In genomic region chr7:130936472-130936951, GRCm38 (mm10) we compare ENCODE assay signal across 8 mouse cellular contexts. TPM values are rescaled to one million over a fixed set of nuclear protein-coding genes. Genes with fewer than 3 reads are reported as not detected.
DNase-seq lines count a peak whose midpoint lies in the region; ATAC-seq and TF ChIP-seq lines count a peak whose summit lies in the region.

No protein-coding gene starts in this region.

- peak overlapping the region; percentile 36 for H3K9ac ChIP-seq in hindbrain, embryonic 14.5 days
- H3K9ac ChIP-seq in liver, embryonic 13.5 days: no peak overlapping the region

- DNase-seq in 3134 (ENCODE audit: extremely low read depth, insufficient read length, low spot score) (peak; percentile 80), ZHBTc4 (ENCODE audit: low read depth, low spot score) (peak; percentile 56)
- DNase-seq in gastrocnemius, adult 18-20 months (ENCODE audit: low spot score): peak; percentile 58
- DNase-seq in hindbrain, embryonic 14.5 days (ENCODE audit: low spot score): no peak
- no peak for DNase-seq in liver, embryonic 13.5 days
- DNase-seq in cerebellum, adult 9-10 months: no peak
- DNase-seq in left cerebral cortex, postnatal 14 days (ENCODE audit: low spot score in 2 of 2): no peak

- H3K4me1 ChIP-seq in hindbrain, embryonic 14.5 days (replicated peaks; ENCODE audit: control insufficient read depth, insufficient read depth, low read length): peaks cover 13% of the 10 kb centered on the region; the same call in 1 of the 2 replicates
- peaks cover 6% of the 10 kb centered on the region; the same call in 1 of the 2 replicates for H3K4me1 ChIP-seq in liver, embryonic 13.5 days (replicated peaks)
- H3K4me1 ChIP-seq in olfactory bulb, adult 2 months (ENCODE audit: control insufficient read depth, insufficient read depth, low read length): peaks cover 16% of the 10 kb centered on the region

- no peak for TF ChIP-seq CTCF in olfactory bulb, adult 2 months (IDR thresholded peaks at IDR 0.05; ENCODE audit: insufficient read depth, low read depth, low read length)

- no peak for ATAC-seq in hindbrain, embryonic 14.5 days (ENCODE audit: low FRiP score)
- no peak for ATAC-seq in liver, embryonic 13.5 days (ENCODE audit: low read depth)

- H3K27me3 ChIP-seq in hindbrain, embryonic 14.5 days (ENCODE audit: control insufficient read depth, insufficient read depth, low read length): peaks cover 64% of the 10 kb centered on the region
- peaks cover 76% of the 10 kb centered on the region for H3K27me3 ChIP-seq in liver, embryonic 13.5 days

- H3K9me3 ChIP-seq in hindbrain, embryonic 14.5 days (ENCODE audit: control insufficient read depth, low read length): no peaks in the 10 kb centered on the region
- no peaks in the 10 kb centered on the region for H3K9me3 ChIP-seq in liver, embryonic 13.5 days (replicated peaks)

- intact Hi-C loops in left cerebral cortex, postnatal 14 days (cut with DNase I): no loop called here

- TF ChIP-seq POLR2A in olfactory bulb, adult 2 months (IDR thresholded peaks at IDR 0.05; ENCODE audit: insufficient read depth, low read depth, low read length): no peak

- peak overlapping the region; percentile 64 for H3K4me2 ChIP-seq in hindbrain, embryonic 14.5 days (replicated peaks)
- H3K4me2 ChIP-seq in liver, embryonic 13.5 days: peak overlapping the region; percentile 57

- no peaks in the 10 kb centered on the region for H3K36me3 ChIP-seq in hindbrain, embryonic 14.5 days (replicated peaks; ENCODE audit: control insufficient read depth, insufficient read depth)
- H3K36me3 ChIP-seq in liver, embryonic 13.5 days: no peaks in the 10 kb centered on the region

- no peak overlapping the region for H3K27ac ChIP-seq in hindbrain, embryonic 14.5 days
- no peak overlapping the region for H3K27ac ChIP-seq in liver, embryonic 13.5 days
- peak overlapping the region; percentile 49 for H3K27ac ChIP-seq in olfactory bulb, adult 2 months (ENCODE audit: insufficient read depth, low read depth, low read length)

- peak overlapping the region; percentile 45 for H3K4me3 ChIP-seq in hindbrain, embryonic 14.5 days (replicated peaks; ENCODE audit: low read length)
- peak overlapping the region; percentile 47 for H3K4me3 ChIP-seq in liver, embryonic 13.5 days (replicated peaks)
- peak overlapping the region; percentile 68 for H3K4me3 ChIP-seq in olfactory bulb, adult 2 months (ENCODE audit: insufficient read depth, low read depth, low read length)

- WGBS in hindbrain, embryonic 14.5 days: 1% methylated on average over 35 of the region's 49 CpGs
- 2% methylated on average over 49 of the region's 49 CpGs for WGBS in liver, embryonic 13.5 days (ENCODE audit: insufficient replicate concordance)
- under 1% methylated on average over 49 of the region's 49 CpGs for WGBS in olfactory bulb, adult 2 months

RNA-seq across cellular contexts. Expression of gene Htra1, which starts 0.6 kb away (rescaled TPM):
- 10 to 100 TPM; 34.2 to 42.4 TPM for total RNA-seq in gastrocnemius, adult 18-20 months (2021)
- polyA plus RNA-seq in hindbrain, embryonic 14.5 days (2014; fragmentation: Nextera tagmentation; extraction: Ambion mirVana): 18.9 and 22.9 TPM in 2 replicates
- polyA plus RNA-seq in liver, embryonic 13.5 days (2015; fragmentation: Nextera tagmentation; extraction: Ambion mirVana): 0.97 and 1.2 TPM in 2 replicates
- polyA plus RNA-seq in olfactory bulb, adult 2 months (2012; ENCODE audit: insufficient read depth, insufficient read length, low replicate concordance, missing spikeins): not detected in 2 replicates
- total RNA-seq in left cerebral cortex, postnatal 14 days (2021): 100 to 1,000 TPM; 222 to 262 TPM

Comparison
In these comparisons a context has a peak if more than half of its experiments do, and no peak if none do; other contexts are left out.
1. DNase-seq: peak in 3134 (single experiment), ZHBTc4 (single experiment) and gastrocnemius, adult 18-20 months (single experiment); none in hindbrain, embryonic 14.5 days (single experiment), liver, embryonic 13.5 days (single experiment), cerebellum, adult 9-10 months (single experiment) and left cerebral cortex, postnatal 14 days (0 of 2).
2. Peak in every context shown above with its lines, with median percentiles within 50 percentile points of each other: H3K4me3 ChIP-seq.